Mouse (Mus musculus) layer of hippocampus, adult 18-20 months (tissue): ENCODE measurements around the gene Nrl. TPM values are rescaled to one million over a fixed set of nuclear protein-coding genes. Genes with fewer than 3 reads are reported as not detected.

ENCODE experiments used
- DNase-seq, 2 experiments: peaks; one replicate each; pipeline ENCODE4 v3.0.0; 2022; ENCODE audit warnings: low spot score in 2 of 2
- total RNA-seq, 2 experiments: library from RNA; stranded (reverse); gene quantifications; 2 replicates each; pipeline ENCODE4 v1.2.3; 2021

The Nrl gene
- total RNA-seq, 2 experiments from 2014 or later = 1.7 to 2.2 TPM

DNA sequence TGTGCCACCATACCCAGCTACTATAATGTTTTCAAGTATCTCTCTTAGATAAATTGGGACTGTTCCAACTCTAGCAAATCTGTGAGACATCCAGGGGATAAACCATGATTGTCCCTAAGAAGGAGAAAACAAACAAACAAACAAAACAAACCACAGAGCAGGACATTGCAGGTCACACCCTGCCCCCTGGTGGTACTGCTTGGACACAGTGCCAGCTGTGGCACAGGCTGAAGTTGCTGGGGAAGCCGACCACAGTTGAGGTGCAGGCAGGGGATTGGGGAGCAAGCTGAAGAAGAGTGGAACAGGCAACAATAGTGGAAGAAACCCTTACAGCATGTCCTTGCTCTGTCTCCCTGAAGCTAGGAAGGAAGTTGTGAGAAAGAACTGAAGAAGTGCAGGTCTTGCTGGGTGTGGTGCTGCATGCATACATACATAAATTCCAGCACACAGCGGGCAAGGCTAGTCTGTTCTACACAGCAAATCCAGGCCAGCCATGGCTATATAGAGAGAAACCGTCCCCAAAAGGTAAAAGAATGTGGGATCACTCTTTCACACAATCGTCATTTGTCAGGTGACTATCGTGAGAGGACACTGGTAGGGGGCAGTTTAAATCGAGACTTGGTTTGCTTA lies 11.4 kb upstream of the Nrl start:
- peak in 1 of 2 experiments; percentile 47 for DNase-seq

DNA sequence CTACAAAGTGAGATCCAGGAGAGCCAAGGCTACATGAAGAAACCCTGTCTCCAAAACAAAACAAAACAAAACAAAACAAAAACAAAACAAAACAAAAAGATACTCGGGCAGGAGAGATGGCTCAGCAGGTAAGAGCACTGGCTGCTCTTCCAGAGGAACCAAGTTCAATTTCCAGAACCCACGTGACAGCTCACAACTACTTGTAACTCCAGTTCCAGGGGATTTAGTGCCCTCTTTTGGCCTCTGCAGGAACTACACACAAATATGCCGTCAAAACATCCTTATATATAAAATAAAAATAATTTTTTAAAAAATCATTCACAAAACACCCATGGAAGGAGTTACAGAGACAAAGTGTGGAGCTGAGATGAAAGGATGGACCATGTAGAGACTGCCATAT lies 3.2 kb upstream of the Nrl start:
- DNase-seq = peak in 1 of 2 experiments; percentile 57

DNA sequence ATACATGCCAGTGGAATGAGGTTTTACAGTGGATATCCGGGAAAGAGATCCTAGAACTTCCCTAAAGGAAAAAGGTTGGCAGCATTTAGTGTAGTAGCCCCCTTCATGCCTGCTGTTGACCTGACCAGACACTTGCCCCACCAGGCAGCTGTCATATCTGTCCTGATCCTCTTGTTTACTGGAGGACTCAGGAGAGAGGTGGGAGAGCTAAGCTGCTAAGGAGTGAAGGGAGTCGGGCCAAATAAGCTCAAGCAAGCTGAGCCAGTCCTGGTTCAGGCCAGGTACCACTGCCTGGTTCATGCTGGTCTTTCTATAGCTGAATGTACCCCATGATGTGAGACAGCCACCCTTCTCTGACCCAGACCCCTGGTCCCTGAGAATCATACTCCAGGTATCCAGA lies 1.9 kb upstream of the Nrl start:
- DNase-seq = no peak

- DNase-seq = no peak
Observed at GRCm38 (mm10) chr14:55524062-55524461, 719 bp downstream of the Nrl start.

DNA sequence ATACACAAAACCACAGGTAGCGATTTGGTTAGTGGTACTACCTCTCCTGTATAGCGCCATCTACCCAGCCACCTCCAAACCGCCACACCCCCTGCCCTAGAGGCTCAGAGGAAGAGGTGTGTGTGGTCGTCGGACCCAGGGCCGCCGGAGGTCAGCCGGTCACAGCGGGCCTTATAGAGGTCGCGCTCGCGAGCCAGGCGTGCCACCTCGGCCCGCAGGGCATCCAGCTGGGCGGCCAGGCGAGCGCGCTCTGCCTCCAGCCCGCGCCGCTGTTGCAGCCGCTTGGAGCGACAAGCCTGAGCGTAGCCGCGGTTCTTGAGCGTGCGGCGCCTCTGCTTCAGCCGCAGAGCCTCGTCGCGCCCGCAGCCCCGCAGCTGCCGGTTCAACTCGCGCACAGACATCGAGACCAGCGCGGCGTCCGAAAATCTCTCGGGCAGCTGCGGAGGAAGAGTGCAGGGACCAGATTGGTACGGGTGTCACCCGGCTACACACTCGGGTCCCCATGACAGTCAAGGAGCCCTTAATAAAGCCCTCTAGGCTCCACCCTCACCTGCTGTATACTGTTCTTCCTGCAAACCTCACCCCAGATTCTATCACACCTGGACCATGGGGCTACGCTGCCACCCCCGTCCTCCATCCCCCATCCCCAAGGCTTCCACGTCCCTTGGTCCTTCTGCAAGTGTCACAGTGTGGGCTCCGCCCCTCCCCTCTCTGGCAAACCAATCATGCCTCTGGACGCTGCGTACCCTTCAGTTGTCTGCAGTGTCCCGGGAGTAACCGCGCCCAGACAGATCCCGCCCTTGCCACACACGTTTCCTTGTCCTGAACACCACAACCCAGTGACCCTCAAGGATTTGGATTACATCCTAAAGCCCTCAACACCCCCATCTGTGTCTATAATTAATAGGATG lies 4.1 kb downstream of the Nrl start:
- DNase-seq = peak in 1 of 2 experiments; percentile 65

GRCm38 (mm10) chr14:55519604-55520003 lies 5.2 kb downstream of the Nrl start:
- DNase-seq = peak in 1 of 2 experiments; percentile 52

GRCm38 (mm10) chr14:55518897-55519296 lies 5.9 kb downstream of the Nrl start:
- DNase-seq = peak; percentile 82 to 86

DNA sequence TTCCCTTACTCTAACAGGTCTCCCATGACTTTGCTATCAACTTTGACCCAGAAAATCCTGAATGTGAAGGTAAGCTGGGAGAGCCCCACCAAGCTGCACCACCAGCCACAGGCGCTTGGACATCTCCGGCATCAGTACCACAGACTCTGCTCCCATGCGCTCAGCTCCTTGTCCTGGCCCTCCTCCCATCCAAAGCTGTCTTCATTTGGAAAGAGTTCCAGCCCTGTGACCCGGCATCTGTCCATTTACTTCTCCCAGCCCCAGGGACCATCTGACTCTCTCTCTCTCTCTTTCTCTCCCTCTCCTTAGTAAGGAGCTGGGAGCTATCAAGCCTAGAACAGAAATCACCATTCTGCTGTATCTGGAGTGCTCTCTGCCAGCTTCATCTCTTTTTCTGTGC lies 8.9 kb downstream of the Nrl start:
- no peak for DNase-seq

GRCm38 (mm10) chr14:55513927-55514326 lies 10.9 kb downstream of the Nrl start:
- no peak for DNase-seq

GRCm38 (mm10) chr14:55511037-55511436 lies 13.7 kb downstream of the Nrl start:
- peak; percentile 83 to 88 for DNase-seq

- DNase-seq = peak; percentile 65 to 73
Observed at GRCm38 (mm10) chr14:55510125-55510731, 14.6 kb downstream of the Nrl start, which contains the start of gene Cpne6. Gene Cpne6, plus strand, starts transcription at chr14:55510445.

GRCm38 (mm10) chr14:55509540-55509939 lies 15.2 kb downstream of the Nrl start:
- DNase-seq = no peak

DNA sequence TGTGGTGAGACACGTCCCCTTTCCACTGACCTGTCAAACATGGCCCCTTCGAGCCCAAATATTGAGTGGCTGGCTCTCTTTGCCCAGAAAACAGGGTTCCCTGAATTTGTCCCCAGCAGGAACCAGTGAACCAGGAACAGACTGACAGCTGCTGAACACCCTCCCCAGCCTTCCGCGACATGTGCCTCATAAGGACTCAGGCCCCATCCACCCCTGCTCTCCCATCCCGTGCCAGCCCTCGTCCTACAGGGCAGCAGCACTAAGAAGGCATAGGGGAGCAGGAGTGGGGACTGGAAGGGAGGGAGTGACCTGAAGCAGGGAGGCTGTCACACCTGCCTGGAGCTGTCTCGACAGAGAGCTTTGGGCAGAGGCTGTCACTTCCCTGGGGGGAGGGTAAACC lies 17.0 kb downstream of the Nrl start:
- DNase-seq = no peak

- DNase-seq = no peak
Observed at GRCm38 (mm10) chr14:55505612-55506011, 19.2 kb downstream of the Nrl start.

- peak; percentile 72 to 88 for DNase-seq
Observed at GRCm38 (mm10) chr14:55497449-55497821, 27.3 kb downstream of the Nrl start.

DNA sequence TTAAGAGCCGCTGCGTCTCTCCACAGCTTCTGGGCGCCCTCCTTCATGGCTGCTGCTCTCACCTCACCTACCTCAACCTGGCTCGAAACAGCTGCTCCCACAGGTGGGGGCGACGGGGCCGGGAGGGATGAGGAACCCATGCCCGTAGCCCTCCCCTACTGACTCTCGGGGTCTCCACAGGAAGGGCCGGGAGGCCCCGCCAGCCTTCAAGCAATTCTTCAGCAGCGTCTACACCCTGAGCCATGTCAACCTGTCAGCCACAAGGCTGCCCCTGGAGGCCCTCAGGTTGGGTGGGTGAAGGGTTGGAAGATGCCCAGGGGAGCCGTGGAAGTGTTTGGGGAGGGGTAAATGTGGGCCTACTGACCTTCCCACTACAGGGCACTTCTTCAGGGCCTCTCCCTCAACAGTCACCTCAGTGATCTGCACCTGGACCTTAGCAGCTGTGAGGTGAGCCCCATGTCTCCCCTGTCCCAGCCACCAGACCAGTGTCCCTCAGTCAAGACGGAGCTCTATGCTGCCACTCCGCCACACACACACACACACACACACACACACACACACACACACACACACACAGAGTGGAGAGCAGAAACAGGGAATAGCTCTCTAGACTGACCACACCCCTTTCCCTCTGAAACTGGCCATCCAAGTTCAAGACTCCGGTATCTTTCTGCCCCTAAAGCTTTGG lies 27.9 kb downstream of the Nrl start:
- no peak for DNase-seq

DNA sequence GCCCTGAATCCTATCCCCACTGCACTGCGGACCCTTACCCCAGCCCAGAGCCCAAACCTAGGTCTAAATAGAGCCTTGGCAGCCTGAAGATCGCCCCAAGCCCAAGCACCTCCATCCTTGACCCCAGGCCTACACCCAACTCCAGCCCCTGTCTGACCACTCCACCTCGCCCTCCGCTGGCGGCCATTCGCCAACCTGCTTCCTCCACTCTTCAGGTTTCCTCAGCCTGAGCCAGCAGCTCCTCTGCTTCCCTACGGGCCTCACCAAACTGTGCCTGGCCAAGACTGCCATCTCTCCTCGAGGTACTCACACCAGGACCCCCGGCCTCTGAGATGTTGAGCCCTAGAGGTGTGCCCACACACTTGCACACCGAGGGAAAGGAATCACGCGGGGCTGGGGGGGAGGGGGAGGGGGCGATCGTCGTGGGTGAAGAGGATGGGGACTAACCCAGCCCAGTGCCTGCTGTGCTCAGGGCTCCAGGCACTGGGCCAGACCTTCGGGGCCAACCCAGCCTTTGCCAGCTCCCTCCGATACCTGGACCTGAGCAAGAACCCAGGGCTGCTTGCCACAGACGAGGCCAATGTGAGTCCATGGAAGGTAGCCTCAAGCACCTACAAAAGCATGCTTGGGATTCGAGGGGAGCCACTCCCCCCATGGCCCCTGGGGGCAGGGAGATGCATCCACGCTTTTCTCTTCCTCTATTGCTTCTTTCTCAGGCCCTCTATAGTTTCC lies 29.1 kb downstream of the Nrl start:
- DNase-seq = no peak

GRCm38 (mm10) chr14:55492103-55492502 lies 32.7 kb downstream of the Nrl start:
- no peak for DNase-seq

DNA sequence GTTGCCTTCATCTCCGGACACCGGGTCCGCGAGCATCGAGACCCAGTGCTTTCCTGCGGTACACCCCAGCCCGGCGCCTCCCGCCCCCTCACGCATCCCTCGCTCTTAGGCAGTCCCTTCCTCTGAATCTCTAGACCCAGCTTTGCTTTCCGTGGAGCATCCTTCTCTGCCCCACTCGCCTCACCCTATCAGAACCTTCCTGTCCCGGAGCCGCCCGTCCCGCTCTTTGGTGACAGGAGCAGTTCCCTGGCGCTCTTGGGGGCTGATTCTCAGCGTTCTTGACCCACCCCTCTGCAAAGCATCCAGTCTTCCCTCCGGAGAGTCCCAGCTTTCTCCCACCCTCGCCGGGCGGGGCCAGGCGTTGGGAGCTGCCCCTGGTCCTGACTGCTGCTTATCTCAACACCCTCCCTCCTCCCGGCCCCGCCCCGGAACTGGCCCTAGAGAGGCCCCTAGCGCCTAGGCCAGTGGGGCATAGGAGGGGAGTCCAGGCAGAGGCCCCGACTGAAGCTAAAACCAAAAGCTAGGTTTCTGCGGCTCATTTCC lies 33.4 kb downstream of the Nrl start:
- peak; percentile 63 to 70 for DNase-seq
